Mouse (Mus musculus): ENCODE data around the gene Pced1a.

Gene Pced1a

GRCm38 (mm10) chr2:130424126-130424853 is at the start of gene Pced1a, which contains the start of gene Vps16:
Gene Pced1a (minus strand): TSS chr2:130424701.
Gene Vps16 (plus strand): TSS chr2:130424339.
- DNase-seq (ENCODE audit: low read depth), result peak; percentile 65

- DNase-seq (ENCODE audit: low read depth), result no peak
These were observed 48.5 kb upstream of the Pced1a start for GRCm38 (mm10) chr2:130472908-130473510.

- no peak for DNase-seq (ENCODE audit: low read depth)
These were observed 45.4 kb upstream of the Pced1a start for GRCm38 (mm10) chr2:130469935-130470334.

- DNase-seq (ENCODE audit: low read depth), result no peak
These were observed 44.9 kb upstream of the Pced1a start for GRCm38 (mm10) chr2:130469366-130469765.

- DNase-seq (ENCODE audit: low read depth), result no peak
These were observed 41.9 kb upstream of the Pced1a start for GRCm38 (mm10) chr2:130466438-130466837.

- DNase-seq (ENCODE audit: low read depth), result no peak
These were observed 37.0 kb upstream of the Pced1a start for GRCm38 (mm10) chr2:130461287-130462071.

GRCm38 (mm10) chr2:130459576-130459975 is 35.1 kb upstream of the Pced1a start:
- no peak for DNase-seq (ENCODE audit: low read depth)

GRCm38 (mm10) chr2:130457871-130458270 is 33.4 kb upstream of the Pced1a start:
- no peak for DNase-seq (ENCODE audit: low read depth)

- no peak for DNase-seq (ENCODE audit: low read depth)
These were observed 30.4 kb upstream of the Pced1a start for GRCm38 (mm10) chr2:130454748-130455370.

- peak; percentile 27 for DNase-seq (ENCODE audit: low read depth)
These were observed 28.9 kb upstream of the Pced1a start for GRCm38 (mm10) chr2:130453421-130453820.

GRCm38 (mm10) chr2:130452266-130452665 is 27.8 kb upstream of the Pced1a start:
- DNase-seq (ENCODE audit: low read depth), result no peak

GRCm38 (mm10) chr2:130451727-130452090 is 27.2 kb upstream of the Pced1a start:
- no peak for DNase-seq (ENCODE audit: low read depth)

GRCm38 (mm10) chr2:130451086-130451726 is 26.7 kb upstream of the Pced1a start:
- DNase-seq (ENCODE audit: low read depth), result no peak

- no peak for DNase-seq (ENCODE audit: low read depth)
These were observed 25.9 kb upstream of the Pced1a start for GRCm38 (mm10) chr2:130450434-130450796.

GRCm38 (mm10) chr2:130449794-130450433 is 25.4 kb upstream of the Pced1a start, which contains the start of gene Ptpra:
Gene Ptpra (plus strand): TSS chr2:130450278.
- peak; percentile 52 for DNase-seq (ENCODE audit: low read depth)

GRCm38 (mm10) chr2:130449021-130449793 is 24.7 kb upstream of the Pced1a start:
- DNase-seq (ENCODE audit: low read depth), result no peak

- no peak for DNase-seq (ENCODE audit: low read depth)
These were observed 23.9 kb upstream of the Pced1a start for GRCm38 (mm10) chr2:130448449-130448848.

- no peak for DNase-seq (ENCODE audit: low read depth)
These were observed 17.7 kb upstream of the Pced1a start for GRCm38 (mm10) chr2:130442162-130442561.

GRCm38 (mm10) chr2:130439840-130440480 is 15.5 kb upstream of the Pced1a start:
- DNase-seq (ENCODE audit: low read depth), result no peak

- no peak for DNase-seq (ENCODE audit: low read depth)
These were observed 14.4 kb upstream of the Pced1a start for GRCm38 (mm10) chr2:130438861-130439260.
